Mouse (Mus musculus): Measurements from ENCODE around the gene Mpp2. TPM values are rescaled to one million over a fixed set of nuclear protein-coding genes. Genes with fewer than 3 reads are reported as not detected.
A peak's percentile ranks its signal among the peaks of the same experiment; 100 is the strongest.

Mpp2 gene
- polyA plus RNA-seq, 1 experiment, result 6.8 TPM

GRCm38 (mm10) chr11:102101219-102101618 lies 12.9 kb upstream of the Mpp2 start, which contains the start of gene Ppy:
Ppy (minus strand) TSS chr11:102101319.
- TF ChIP-seq CTCF (IDR thresholded peaks at IDR 0.05; ENCODE audit: borderline replicate concordance, insufficient read depth, low read length), result no peak
- TF ChIP-seq POLR2A (IDR thresholded peaks at IDR 0.05; ENCODE audit: low read depth, low read length), result no peak
- Histone ChIP-seq H3K4me3 (ENCODE audit: insufficient read depth, low read length) (no peak within 1 kb of the TSS), H3K27ac (ENCODE audit: insufficient read depth, low read length) (no peak within 1 kb of the TSS)

GRCm38 (mm10) chr11:102096887-102097391 lies 8.6 kb upstream of the Mpp2 start:
- Histone ChIP-seq H3K4me1 (ENCODE audit: control insufficient read depth, insufficient read depth, low read length) (no peaks in the 10 kb centered on the region), H3K27ac (ENCODE audit: insufficient read depth, low read length) (no peak overlapping the region), H3K4me3 (ENCODE audit: insufficient read depth, low read length) (no peak overlapping the region)
- TF ChIP-seq CTCF (IDR thresholded peaks at IDR 0.05; ENCODE audit: borderline replicate concordance, insufficient read depth, low read length) (peak; percentile 43), POLR2A (IDR thresholded peaks at IDR 0.05; ENCODE audit: low read depth, low read length) (peak; percentile 43; the same call in 1 of the 2 replicates)

More at GRCm38 (mm10) chr11:102101219-102101618, 12.9 kb upstream of the Mpp2 start, which contains the start of gene Ppy:
- no peaks in the 10 kb centered on the region for H3K4me1 ChIP-seq (ENCODE audit: control insufficient read depth, insufficient read depth, low read length)

- TF ChIP-seq POLR2A (IDR thresholded peaks at IDR 0.05; ENCODE audit: low read depth, low read length) (no peak), CTCF (IDR thresholded peaks at IDR 0.05; ENCODE audit: borderline replicate concordance, insufficient read depth, low read length) (no peak)
- Histone ChIP-seq H3K27ac (ENCODE audit: insufficient read depth, low read length) (no peak overlapping the region), H3K4me3 (ENCODE audit: insufficient read depth, low read length) (no peak overlapping the region)
Measured at GRCm38 (mm10) chr11:102096446-102096845, 8.1 kb upstream of the Mpp2 start.

GRCm38 (mm10) chr11:102095676-102096075 lies 7.4 kb upstream of the Mpp2 start:
- TF ChIP-seq POLR2A (IDR thresholded peaks at IDR 0.05; ENCODE audit: low read depth, low read length) (no peak), CTCF (IDR thresholded peaks at IDR 0.05; ENCODE audit: borderline replicate concordance, insufficient read depth, low read length) (no peak)
- no peaks in the 10 kb centered on the region for H3K4me1 ChIP-seq (ENCODE audit: control insufficient read depth, insufficient read depth, low read length)
- H3K27ac ChIP-seq (ENCODE audit: insufficient read depth, low read length), result no peak overlapping the region
- H3K4me3 ChIP-seq (ENCODE audit: insufficient read depth, low read length), result no peak overlapping the region

More at GRCm38 (mm10) chr11:102096446-102096845, 8.1 kb upstream of the Mpp2 start:
- no peaks in the 10 kb centered on the region for H3K4me1 ChIP-seq (ENCODE audit: control insufficient read depth, insufficient read depth, low read length)

GRCm38 (mm10) chr11:102089088-102089808 lies 933 bp upstream of the Mpp2 start:
- peak overlapping the region; percentile 24 for H3K27ac ChIP-seq (ENCODE audit: insufficient read depth, low read length)
- no peaks in the 10 kb centered on the region for H3K4me1 ChIP-seq (ENCODE audit: control insufficient read depth, insufficient read depth, low read length)
- peak; percentile 55; the same call in 1 of the 2 replicates for TF ChIP-seq POLR2A (IDR thresholded peaks at IDR 0.05; ENCODE audit: low read depth, low read length)
- TF ChIP-seq CTCF (IDR thresholded peaks at IDR 0.05; ENCODE audit: borderline replicate concordance, insufficient read depth, low read length), result no peak
- peak overlapping the region; percentile 62 for H3K4me3 ChIP-seq (ENCODE audit: insufficient read depth, low read length)

GRCm38 (mm10) chr11:102087081-102087751 lies 1.1 kb downstream of the Mpp2 start:
- H3K27ac ChIP-seq (ENCODE audit: insufficient read depth, low read length), result peak overlapping the region; percentile 64
- peak overlapping the region; percentile 62 for H3K4me3 ChIP-seq (ENCODE audit: insufficient read depth, low read length)
- TF ChIP-seq POLR2A (IDR thresholded peaks at IDR 0.05; ENCODE audit: low read depth, low read length) (peak; percentile 29; the same call in 1 of the 2 replicates), CTCF (IDR thresholded peaks at IDR 0.05; ENCODE audit: borderline replicate concordance, insufficient read depth, low read length) (no peak)
- no peaks in the 10 kb centered on the region for H3K4me1 ChIP-seq (ENCODE audit: control insufficient read depth, insufficient read depth, low read length)

GRCm38 (mm10) chr11:102086331-102086730 lies 2.0 kb downstream of the Mpp2 start:
- Histone ChIP-seq H3K4me1 (ENCODE audit: control insufficient read depth, insufficient read depth, low read length) (no peaks in the 10 kb centered on the region), H3K4me3 (ENCODE audit: insufficient read depth, low read length) (no peak overlapping the region), H3K27ac (ENCODE audit: insufficient read depth, low read length) (no peak overlapping the region)
- TF ChIP-seq CTCF (IDR thresholded peaks at IDR 0.05; ENCODE audit: borderline replicate concordance, insufficient read depth, low read length) (no peak), POLR2A (IDR thresholded peaks at IDR 0.05; ENCODE audit: low read depth, low read length) (no peak)

- Histone ChIP-seq H3K4me3 (ENCODE audit: insufficient read depth, low read length) (no peak overlapping the region), H3K4me1 (ENCODE audit: control insufficient read depth, insufficient read depth, low read length) (no peaks in the 10 kb centered on the region), H3K27ac (ENCODE audit: insufficient read depth, low read length) (no peak overlapping the region)
- no peak for TF ChIP-seq POLR2A (IDR thresholded peaks at IDR 0.05; ENCODE audit: low read depth, low read length)
- TF ChIP-seq CTCF (IDR thresholded peaks at IDR 0.05; ENCODE audit: borderline replicate concordance, insufficient read depth, low read length), result no peak
Measured at GRCm38 (mm10) chr11:102084159-102084558, 4.2 kb downstream of the Mpp2 start.

- no peak overlapping the region for H3K27ac ChIP-seq (ENCODE audit: insufficient read depth, low read length)
- H3K4me3 ChIP-seq (ENCODE audit: insufficient read depth, low read length), result no peak overlapping the region
- H3K4me1 ChIP-seq (ENCODE audit: control insufficient read depth, insufficient read depth, low read length), result no peaks in the 10 kb centered on the region
- TF ChIP-seq CTCF (IDR thresholded peaks at IDR 0.05; ENCODE audit: borderline replicate concordance, insufficient read depth, low read length), result no peak
- TF ChIP-seq POLR2A (IDR thresholded peaks at IDR 0.05; ENCODE audit: low read depth, low read length), result no peak
Measured at GRCm38 (mm10) chr11:102083193-102083592, 5.1 kb downstream of the Mpp2 start.
